Mouse (Mus musculus): ENCODE measurements around the gene Mageh1.
"Not testable (repeated sequence)": the region's sequence is repeated elsewhere in the genome, so short reads cannot be mapped to it uniquely, and the experiment has no call there.

The Mageh1 gene

DNA sequence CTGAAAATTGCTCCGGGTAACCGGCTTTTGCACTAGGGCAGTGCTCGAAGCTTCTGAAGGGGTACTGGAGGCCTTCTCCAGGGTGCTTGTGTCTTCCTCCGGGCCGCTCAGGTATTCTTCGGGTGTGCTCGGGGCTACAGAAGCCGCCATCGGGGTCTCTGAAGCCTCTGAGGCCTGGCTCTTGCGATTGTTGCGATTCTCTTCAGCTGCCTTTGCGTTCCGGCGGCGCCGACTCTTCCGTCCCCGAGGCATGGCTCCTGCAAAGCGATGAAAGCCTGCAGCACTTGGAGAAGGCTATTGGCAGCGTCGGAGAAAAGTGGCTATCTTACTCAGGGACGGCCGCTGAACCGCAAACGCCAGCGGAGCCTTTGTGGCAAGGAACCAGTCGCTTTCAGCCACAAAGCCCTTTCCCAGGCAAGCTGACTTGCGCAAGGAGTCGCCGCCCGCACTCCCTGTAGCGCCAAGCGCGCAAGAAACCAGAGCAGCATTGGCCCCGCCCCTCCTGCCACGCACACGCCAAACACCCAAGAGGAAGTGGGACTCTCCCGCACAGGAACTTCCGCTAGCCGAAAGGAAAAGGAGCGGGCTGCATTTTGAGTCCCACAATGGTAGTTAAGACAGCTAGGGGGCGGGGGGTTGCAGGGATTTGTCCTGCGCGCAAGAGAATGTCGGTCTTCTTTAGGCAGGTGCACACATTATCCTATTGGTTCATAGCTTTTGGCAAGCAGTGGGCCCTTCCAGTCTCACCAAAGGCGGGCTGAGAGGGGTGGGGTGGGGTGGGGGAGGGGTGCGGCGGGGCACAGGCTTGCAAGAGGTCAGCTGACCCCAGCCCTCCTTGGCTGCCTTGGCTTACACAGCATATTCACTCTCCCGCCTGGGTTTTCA is at the start of gene Mageh1:
Gene Mageh1 (minus strand): TSS at position 489 of the 885 bp plus-strand sequence.
- no peak for DNase-seq (ENCODE audit: low read depth)

GRCm38 (mm10) chrX:153037972-153038744 is 783 bp upstream of the Mageh1 start:
- DNase-seq (ENCODE audit: low read depth), result not testable (repeated sequence)

GRCm38 (mm10) chrX:153031547-153031946 is 5.8 kb downstream of the Mageh1 start:
- not testable (repeated sequence) for DNase-seq (ENCODE audit: low read depth)

DNA sequence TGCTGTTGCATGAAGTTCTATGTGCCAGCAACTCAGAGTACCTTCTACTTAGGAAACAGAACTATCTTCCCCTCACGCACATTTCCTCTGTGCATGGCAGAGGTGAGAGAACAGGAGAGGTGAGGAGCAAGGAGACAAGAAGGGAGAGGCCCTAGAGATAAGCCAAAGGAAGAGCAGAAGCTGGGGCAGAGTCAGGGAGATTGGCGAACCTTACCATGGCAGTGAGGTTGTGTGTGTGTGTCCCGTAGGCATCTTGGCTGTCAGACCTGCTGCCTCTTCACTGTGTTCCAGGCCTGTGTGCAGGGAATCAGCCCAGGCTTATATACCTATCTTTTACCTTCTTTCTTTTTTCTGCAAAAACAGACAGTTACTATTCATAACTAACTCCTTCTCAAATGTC is 11.7 kb downstream of the Mageh1 start:
- DNase-seq (ENCODE audit: low read depth), result not testable (repeated sequence)

- not testable (repeated sequence) for DNase-seq (ENCODE audit: low read depth)
Observed at GRCm38 (mm10) chrX:153025255-153025654, 12.1 kb downstream of the Mageh1 start.

- DNase-seq (ENCODE audit: low read depth), result no peak
Observed at GRCm38 (mm10) chrX:153007685-153008047, 29.7 kb downstream of the Mageh1 start.

DNA sequence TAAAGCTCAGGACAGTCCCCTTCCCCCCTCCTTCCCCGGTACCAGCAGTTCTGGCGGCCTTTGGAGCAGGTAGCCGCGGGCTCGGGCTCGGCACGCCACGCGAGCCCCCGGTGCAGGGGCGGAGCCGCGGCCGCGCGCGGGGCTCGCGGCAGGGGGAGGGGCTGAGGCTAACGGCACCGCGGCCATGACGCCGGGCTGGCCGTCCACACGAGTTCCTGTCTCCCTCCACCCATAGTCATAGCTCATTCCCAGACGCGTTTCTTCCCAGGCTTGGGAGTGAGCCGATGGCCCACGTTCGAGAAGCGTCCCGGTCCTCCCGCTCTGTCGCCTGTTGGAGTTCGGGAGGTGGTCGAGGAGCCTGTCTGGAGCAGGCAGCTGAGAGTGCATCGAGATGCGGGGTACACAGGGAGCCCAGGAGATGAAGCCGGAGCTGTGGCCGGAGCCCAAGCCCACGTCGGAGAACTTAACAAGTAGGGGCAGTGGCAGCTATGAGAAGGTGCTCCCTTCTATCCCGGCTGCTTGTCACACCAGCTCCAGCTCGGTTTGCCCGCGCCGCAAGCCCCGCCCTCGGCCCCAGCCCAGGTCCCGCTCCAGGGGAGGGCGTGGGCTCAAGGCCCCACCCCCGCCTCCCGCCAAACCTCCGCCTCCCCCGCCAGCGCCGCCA is 30.2 kb downstream of the Mageh1 start:
- peak; percentile 22 for DNase-seq (ENCODE audit: low read depth)

DNA sequence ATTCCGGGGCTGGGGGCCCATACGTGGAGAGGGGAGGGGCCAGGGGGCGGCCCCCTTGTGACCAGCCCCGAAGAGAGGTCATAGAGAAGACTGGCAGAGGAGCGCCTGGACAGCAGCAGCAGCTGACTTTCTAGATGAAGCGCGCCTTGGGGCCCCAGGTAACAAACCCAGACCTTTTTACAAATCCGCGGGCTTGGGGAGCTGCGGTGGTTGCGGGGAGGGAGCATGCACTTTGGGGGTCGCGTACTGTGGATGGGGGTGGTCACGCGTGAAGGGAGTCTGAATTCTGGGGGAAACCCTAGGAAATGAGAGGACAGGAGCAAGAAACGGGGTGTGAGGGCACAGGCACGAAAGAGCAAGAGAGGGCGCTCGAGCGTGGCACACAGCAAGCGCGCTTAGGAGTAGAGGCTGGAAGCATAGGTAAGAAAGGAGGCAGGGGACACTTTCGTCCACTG is 31.0 kb downstream of the Mageh1 start, which contains the start of gene Usp51:
Gene Usp51 (plus strand): TSS at position 83 of the 455 bp plus-strand sequence.
- DNase-seq (ENCODE audit: low read depth), result peak; percentile 13

GRCm38 (mm10) chrX:152996105-152996504 is 41.3 kb downstream of the Mageh1 start:
- not testable (repeated sequence) for DNase-seq (ENCODE audit: low read depth)

DNA sequence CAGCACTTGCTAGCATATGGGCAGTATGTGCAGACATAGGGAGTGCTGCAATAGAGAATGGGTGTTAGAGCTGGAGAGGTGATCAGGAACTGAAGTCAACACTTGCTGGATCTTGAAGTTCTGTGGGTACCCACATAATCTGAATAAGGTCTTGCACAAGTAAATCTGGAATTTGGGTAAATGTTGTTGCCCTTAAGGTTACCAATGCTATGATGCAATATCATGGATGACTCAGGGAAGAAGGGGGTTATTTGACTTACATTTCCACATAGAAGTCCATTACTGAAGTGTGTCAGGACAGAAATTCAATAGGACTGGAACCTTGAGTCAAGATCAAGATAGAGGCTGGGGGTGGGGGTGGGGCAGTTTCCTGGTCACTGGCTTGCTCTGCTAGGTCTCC is 47.5 kb downstream of the Mageh1 start:
- not testable (repeated sequence) for DNase-seq (ENCODE audit: low read depth)
